Mouse (Mus musculus) forebrain, embryonic 16.5 days (tissue): ENCODE measurements at regions not wholly inside any gene's neighbourhood (a gene's known extent, or its start where the extent isn't known, plus 50 kb on each side); places are given as distances from the start of the nearest gene placed in this dataset. TPM values are rescaled to one million over a fixed set of nuclear protein-coding genes. Genes with fewer than 3 reads are reported as not detected.

ENCODE experiments used
- ATAC-seq: fragments of 200-750 bp; cut with Nextera tagmentation; 2 replicates; pipeline ENCODE4 v1.8.0; 2017; ENCODE audit warnings: mild to moderate bottlenecking, moderate library complexity
- H3K27ac ChIP-seq: fragments of 300-500 bp; sonication (generic); 2 replicates; pipeline ENCODE4 v1.5.1; 2014; ENCODE audit warnings: low read length, control low read depth
- H3K27me3 ChIP-seq: fragments of 300-500 bp; sonication (generic); replicated peaks from 2 replicates; pipeline ENCODE4 v1.6.1; 2014; ENCODE audit warnings: low read length; ENCODE audit not compliant: control insufficient read depth, insufficient read depth
- H3K36me3 ChIP-seq: fragments of 300-500 bp; sonication (generic); 2 replicates; pipeline ENCODE4 v1.6.1; 2014; ENCODE audit not compliant: control insufficient read depth, insufficient read depth
- H3K4me1 ChIP-seq: fragments of 300-500 bp; sonication (generic); replicated peaks from 2 replicates; pipeline ENCODE4 v1.6.1; 2014; ENCODE audit warnings: low read length; ENCODE audit not compliant: control insufficient read depth, insufficient read depth
- H3K4me2 ChIP-seq: fragments of 300-500 bp; sonication (generic); 2 replicates; pipeline ENCODE4 v1.6.1; 2014; ENCODE audit warnings: mild to moderate bottlenecking, low read length, control low read depth
- H3K4me3 ChIP-seq: fragments of 300-500 bp; sonication (generic); replicated peaks from 2 replicates; pipeline ENCODE4 v1.5.1; 2014; ENCODE audit warnings: mild to moderate bottlenecking, low read length, control low read depth
- H3K9ac ChIP-seq: fragments of 300-500 bp; sonication (generic); replicated peaks from 2 replicates; pipeline ENCODE4 v1.6.1; 2014; ENCODE audit warnings: low read depth, low read length, control low read depth
- H3K9me3 ChIP-seq: fragments of 300-500 bp; sonication (generic); 2 replicates; pipeline ENCODE4 v1.6.1; 2016; ENCODE audit warnings: low read length; ENCODE audit not compliant: control insufficient read depth
- WGBS: fragments of 180-500 bp; shearing (Covaris S2); extraction: QIAGEN DNeasy Blood & Tissue Kit; methylation state at CpG from one replicate; pipeline ENCODE4 v1.1.7; 2014; 5-methylcytosine and 5-hydroxymethylcytosine counted together
- microRNA-seq: library from miRNA; unstranded; fragments of <30 nt; microRNA quantifications from one replicate; pipeline ENCODE4, GENCODE M21; 2017

DNA sequence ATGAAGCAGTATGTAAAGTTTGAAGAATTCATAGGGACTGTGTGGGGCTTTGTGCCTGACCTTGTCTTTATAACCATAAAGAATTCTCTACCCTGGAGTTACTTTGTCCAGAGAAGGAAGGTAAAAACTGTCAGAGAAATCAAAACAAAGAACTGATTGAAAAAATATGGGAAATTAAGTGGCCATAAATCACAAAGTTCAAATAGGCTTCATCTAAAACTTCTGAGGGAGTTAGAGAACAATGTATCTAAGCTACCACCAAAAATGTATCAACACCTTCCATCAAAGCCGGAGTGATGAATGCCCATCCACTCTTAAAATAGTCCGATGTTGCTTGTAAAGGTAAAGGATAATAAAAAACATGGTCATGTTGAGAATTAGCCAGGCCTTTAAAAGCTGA, 89.1 kb upstream of the Sema3a start:
- no peaks in the 10 kb centered on the region for H3K36me3 ChIP-seq
- H3K4me1 ChIP-seq, result no peaks in the 10 kb centered on the region
- no peak overlapping the region for H3K4me3 ChIP-seq
- H3K4me2 ChIP-seq, result no peak overlapping the region
- H3K9ac ChIP-seq, result no peak overlapping the region
- WGBS, result 65% methylated on average over 2 of the region's 2 CpGs
- no peak for ATAC-seq
- H3K9me3 ChIP-seq, result no peaks in the 10 kb centered on the region
- H3K27ac ChIP-seq, result no peak overlapping the region
- no peaks in the 10 kb centered on the region for H3K27me3 ChIP-seq

DNA sequence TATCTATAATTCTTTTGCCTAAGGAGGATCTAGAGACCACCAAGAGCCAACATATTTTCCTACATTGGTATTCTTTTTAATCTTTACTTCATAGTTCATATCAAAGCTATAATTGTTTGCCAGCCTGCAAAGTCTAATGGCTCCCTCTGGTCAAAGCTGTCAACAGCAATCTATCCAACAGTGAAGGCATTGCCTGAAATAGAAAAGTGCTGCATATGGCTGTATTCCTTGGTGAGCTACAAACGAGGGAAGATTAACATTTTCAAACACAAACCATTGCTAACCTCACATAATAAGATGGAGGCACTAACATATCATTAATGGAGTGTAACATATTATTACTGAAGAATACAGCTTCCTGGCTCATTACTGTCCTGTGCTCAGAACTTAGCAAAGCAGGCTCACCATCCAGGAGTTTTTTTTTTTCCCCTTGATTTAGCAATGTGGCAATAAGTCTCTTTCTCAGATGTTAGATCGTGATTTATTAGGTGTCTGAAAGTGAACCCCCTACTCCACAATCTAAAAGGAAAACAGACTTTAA, 66.3 kb upstream of the Sema3a start:
- no peaks in the 10 kb centered on the region for H3K9me3 ChIP-seq
- H3K27ac ChIP-seq, result no peak overlapping the region
- no peak overlapping the region for H3K4me2 ChIP-seq
- no peaks in the 10 kb centered on the region for H3K36me3 ChIP-seq
- 34% methylated on average over 2 of the region's 2 CpGs for WGBS
- no peaks in the 10 kb centered on the region for H3K27me3 ChIP-seq
- no peak overlapping the region for H3K4me3 ChIP-seq
- no peak overlapping the region for H3K9ac ChIP-seq
- ATAC-seq, result peak; percentile 50; the same call in 1 of the 2 replicates
- H3K4me1 ChIP-seq, result no peaks in the 10 kb centered on the region

DNA sequence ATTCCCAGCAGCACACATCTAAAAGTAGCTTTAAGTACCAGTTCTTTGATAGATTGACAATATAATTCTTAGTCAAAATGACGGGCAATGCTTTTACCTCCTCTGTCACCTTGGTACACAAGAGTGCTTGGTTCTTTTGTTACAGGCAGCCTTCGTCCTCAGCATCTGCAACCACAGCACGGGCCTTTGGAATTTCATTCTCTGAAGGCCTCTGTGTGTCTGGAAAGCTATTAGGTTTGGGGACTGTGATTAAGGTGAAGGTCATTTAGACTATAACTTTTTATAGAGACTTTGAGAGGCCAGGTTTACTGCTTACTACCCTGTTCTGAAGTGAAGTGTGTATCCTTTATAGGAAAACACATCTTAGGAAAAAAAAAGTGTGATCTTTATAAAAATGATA, 58.3 kb upstream of the Sema3a start:
- ATAC-seq, result no peak

More for the DNA sequence above, 58.3 kb upstream of the Sema3a start:
- H3K4me3 ChIP-seq, result no peak overlapping the region
- no peak overlapping the region for H3K4me2 ChIP-seq
- no peaks in the 10 kb centered on the region for H3K4me1 ChIP-seq
- H3K27ac ChIP-seq, result no peak overlapping the region
- no peaks in the 10 kb centered on the region for H3K9me3 ChIP-seq
- H3K27me3 ChIP-seq, result no peaks in the 10 kb centered on the region
- WGBS, result 29% methylated on average over 3 of the region's 3 CpGs
- no peak overlapping the region for H3K9ac ChIP-seq
- H3K36me3 ChIP-seq, result no peaks in the 10 kb centered on the region

Small RNAs in the stretch of these regions (microRNA-seq; reads per million reads assigned to microRNA genes)
- not detected for gene Gm23243
